Mouse (Mus musculus) thymus, adult 2 months (tissue): ENCODE measurements around the gene Frmd4a.

Experiments used
- CTCF ChIP-seq: fragments of 200-500 bp; IDR thresholded peaks from 2 replicates; pipeline ENCODE4 v1.5.1; 2012; ENCODE audit warnings: mild to moderate bottlenecking, control low read depth, low read length, moderate library complexity, borderline replicate concordance; ENCODE audit not compliant: control insufficient read depth, poor library complexity, insufficient read depth; ENCODE audit errors: extremely low read depth
- POLR2A ChIP-seq: fragments of 200-500 bp; IDR thresholded peaks from 2 replicates; pipeline ENCODE4 v1.6.1; 2012; ENCODE audit warnings: mild to moderate bottlenecking, low read length, control low read depth, moderate library complexity; ENCODE audit not compliant: control insufficient read depth, poor library complexity, insufficient read depth; ENCODE audit errors: extremely low read depth

DNA sequence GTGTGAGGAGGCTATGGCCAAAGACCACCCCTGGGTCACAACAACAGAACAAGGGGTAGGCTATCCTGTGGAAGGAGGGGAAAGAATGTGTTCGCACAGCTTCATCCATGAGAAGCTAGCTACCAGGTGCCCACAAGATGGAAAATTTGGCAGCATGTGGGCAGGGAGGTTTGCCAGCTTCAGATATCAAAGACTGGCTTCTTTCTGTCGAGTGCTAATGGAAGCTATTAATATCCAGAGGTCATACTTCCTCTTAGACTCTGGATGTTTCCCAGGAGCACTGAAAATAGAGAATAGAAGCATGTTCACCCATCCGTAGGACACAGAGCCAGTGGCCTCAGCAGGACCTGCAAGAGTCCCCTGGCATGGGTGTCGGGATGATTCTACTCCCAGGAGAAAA lies 170.0 kb downstream of the Frmd4a start:
- TF ChIP-seq POLR2A (no peak), CTCF (no peak)
